Mouse (Mus musculus) erythroblast, embryonic 14.5 days (primary cell): ENCODE results near the gene Pspc1. TPM values are rescaled to one million over a fixed set of nuclear protein-coding genes. Genes with fewer than 3 reads are reported as not detected.

Source experiments
- H3K27me3 ChIP-seq: 2 replicates; pipeline ENCODE4 v1.6.1; 2012; ENCODE audit warnings: inconsistent platforms; ENCODE audit not compliant: control insufficient read depth
- H3K36me3 ChIP-seq: 2 replicates; pipeline ENCODE4 v1.6.1; 2012; ENCODE audit warnings: mild to moderate bottlenecking, inconsistent platforms; ENCODE audit not compliant: control insufficient read depth
- H3K4me1 ChIP-seq: 2 replicates; pipeline ENCODE4 v1.6.1; 2012; ENCODE audit warnings: inconsistent platforms; ENCODE audit not compliant: control insufficient read depth
- H3K4me3 ChIP-seq: replicated peaks from 2 replicates; pipeline ENCODE3; 2012; ENCODE audit warnings: moderate library complexity, mild to moderate bottlenecking, inconsistent platforms
- H3K9me3 ChIP-seq: 2 replicates; pipeline ENCODE4 v1.6.1; 2012; ENCODE audit warnings: low read length, inconsistent platforms, mixed read lengths; ENCODE audit not compliant: control insufficient read depth
- GATA1 ChIP-seq: IDR thresholded peaks from 2 replicates; pipeline ENCODE4 v1.6.1; 2012; ENCODE audit warnings: low read length, inconsistent platforms, mixed read lengths
- TAL1 ChIP-seq: IDR thresholded peaks from 3 replicates; pipeline ENCODE4 v1.6.1; 2012; ENCODE audit warnings: low read length, inconsistent platforms, mixed read lengths
- polyA plus RNA-seq: library from polyadenylated mRNA; stranded (reverse); fragments of >175 nt; gene quantifications from 2 replicates; pipeline ENCODE4 v1.2.3, GENCODE M21; 2012

Gene Pspc1
- polyA plus RNA-seq, 1 experiment = 0.70 TPM

DNA sequence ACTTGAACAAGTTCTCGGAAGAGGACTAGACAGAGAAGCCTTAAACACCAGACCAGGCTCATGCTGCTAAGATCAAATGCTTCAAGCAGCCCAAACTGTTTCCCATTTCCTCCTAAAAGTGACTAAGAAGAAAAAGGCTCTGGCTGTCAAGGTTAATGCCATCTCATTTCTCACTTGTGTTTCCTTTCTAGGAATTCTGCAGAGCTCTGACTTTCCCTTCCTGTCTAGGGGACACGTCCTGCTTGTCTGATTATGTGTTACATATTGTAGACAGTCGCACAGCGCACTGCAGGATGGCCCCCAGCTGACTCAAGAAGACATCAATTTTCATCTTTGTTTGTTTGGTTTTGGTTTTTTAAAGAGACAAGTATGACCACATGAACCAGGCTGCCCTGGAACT is 72.4 kb downstream of the Pspc1 start:
- Histone ChIP-seq H3K36me3 (peaks cover 35% of the 10 kb centered on the region), H3K27me3 (no peaks in the 10 kb centered on the region)

DNA sequence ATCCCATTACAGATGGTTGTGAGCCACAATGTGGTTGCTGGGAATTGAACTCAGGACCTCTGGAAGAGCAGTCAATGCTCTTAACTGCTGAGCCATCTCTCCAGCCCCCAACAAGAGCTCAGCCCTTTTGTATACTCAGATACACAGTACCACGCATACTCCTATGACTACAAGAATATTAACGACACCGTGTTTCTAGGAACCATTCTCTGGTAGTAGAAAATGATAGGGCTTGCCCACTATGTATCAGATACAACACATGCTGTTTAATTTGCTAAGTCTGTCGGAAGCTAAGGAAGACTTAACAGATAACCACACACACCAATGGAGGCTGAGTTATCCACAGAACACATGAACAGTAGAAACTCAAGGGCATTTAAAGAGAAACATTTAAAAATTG is 75.5 kb downstream of the Pspc1 start:
- H3K9me3 ChIP-seq = no peaks in the 10 kb centered on the region
- H3K4me3 ChIP-seq = no peak overlapping the region
- H3K27me3 ChIP-seq = no peaks in the 10 kb centered on the region
- peaks cover 55% of the 10 kb centered on the region for H3K36me3 ChIP-seq
- H3K4me1 ChIP-seq = peaks cover 14% of the 10 kb centered on the region
- TF ChIP-seq GATA1 (no peak), TAL1 (no peak)

More for the DNA sequence above, 72.4 kb downstream of the Pspc1 start:
- no peaks in the 10 kb centered on the region for H3K9me3 ChIP-seq
- peaks cover 14% of the 10 kb centered on the region for H3K4me1 ChIP-seq
- no peak for TF ChIP-seq TAL1
- TF ChIP-seq GATA1 = no peak
- H3K4me3 ChIP-seq = no peak overlapping the region

DNA sequence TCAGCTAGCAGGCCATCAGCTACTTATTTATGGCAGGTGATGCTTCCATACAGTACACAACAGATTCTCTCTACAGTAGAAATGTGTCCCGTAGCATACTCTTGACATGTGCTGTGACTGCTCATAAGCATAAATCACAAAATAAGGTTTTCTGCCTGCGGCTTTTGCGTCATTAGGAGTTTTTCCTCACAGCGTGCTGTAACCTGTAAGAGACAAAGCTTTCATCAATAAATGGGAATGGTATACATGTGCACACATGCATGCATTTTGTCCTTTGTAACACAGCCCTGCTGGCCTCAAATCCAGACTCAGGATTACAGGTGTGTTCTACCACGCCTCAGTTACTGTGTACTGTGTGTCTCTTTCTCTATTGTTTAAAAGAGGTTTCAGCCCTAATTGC is 80.3 kb downstream of the Pspc1 start:
- H3K9me3 ChIP-seq = no peaks in the 10 kb centered on the region
- no peak for TF ChIP-seq GATA1
- TF ChIP-seq TAL1 = no peak
- no peaks in the 10 kb centered on the region for H3K27me3 ChIP-seq
- peaks cover 84% of the 10 kb centered on the region for H3K36me3 ChIP-seq
- peaks cover 2% of the 10 kb centered on the region for H3K4me1 ChIP-seq
- H3K4me3 ChIP-seq = no peak overlapping the region

DNA sequence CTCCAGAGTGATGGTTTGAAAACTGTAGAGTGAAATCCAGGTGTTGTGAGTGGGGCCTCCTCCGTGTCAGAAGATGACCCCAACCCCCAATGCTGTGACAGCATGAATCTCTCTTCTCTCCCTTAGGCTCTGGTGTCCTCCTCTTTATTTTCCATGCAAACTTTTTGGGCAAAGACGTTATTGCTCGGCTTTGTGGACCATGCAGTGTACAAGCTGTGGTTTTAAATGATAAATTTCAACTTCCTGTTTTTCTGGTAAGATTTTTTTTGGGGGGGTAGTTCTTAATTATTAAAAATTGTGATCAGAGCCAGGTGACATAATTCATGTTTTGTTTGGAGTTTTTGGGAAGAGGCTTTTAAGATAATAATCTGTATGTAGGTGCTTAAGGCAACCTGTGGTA is 82.6 kb downstream of the Pspc1 start:
- no peaks in the 10 kb centered on the region for H3K9me3 ChIP-seq
- no peak overlapping the region for H3K4me3 ChIP-seq
- H3K4me1 ChIP-seq = no peaks in the 10 kb centered on the region
- TF ChIP-seq TAL1 (no peak), GATA1 (no peak)
- H3K27me3 ChIP-seq = no peaks in the 10 kb centered on the region
- peaks cover 100% of the 10 kb centered on the region for H3K36me3 ChIP-seq

DNA sequence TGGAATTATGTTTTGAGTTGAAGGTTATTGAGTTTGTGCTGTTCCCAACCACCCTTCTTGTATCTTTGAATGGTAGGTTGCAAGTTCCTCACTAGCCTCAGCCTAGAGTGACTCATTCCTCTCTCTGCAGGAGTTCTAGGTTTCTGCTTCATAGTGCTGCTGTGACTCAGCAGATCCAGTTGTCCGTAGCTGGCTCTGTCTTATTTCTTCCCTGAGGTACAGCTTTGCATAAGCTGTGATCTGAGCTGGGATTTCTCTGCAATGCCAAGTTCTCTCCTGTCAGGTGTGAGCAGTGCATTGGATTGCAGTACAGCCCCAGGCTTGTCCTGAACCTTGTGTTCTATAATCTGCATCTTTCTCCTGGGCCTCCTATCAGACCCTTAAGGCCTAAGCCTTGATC is 88.3 kb downstream of the Pspc1 start:
- TF ChIP-seq TAL1 = no peak
- no peak for TF ChIP-seq GATA1
- Histone ChIP-seq H3K4me1 (no peaks in the 10 kb centered on the region), H3K27me3 (no peaks in the 10 kb centered on the region), H3K36me3 (peaks cover 94% of the 10 kb centered on the region), H3K4me3 (no peak overlapping the region), H3K9me3 (no peaks in the 10 kb centered on the region)

DNA sequence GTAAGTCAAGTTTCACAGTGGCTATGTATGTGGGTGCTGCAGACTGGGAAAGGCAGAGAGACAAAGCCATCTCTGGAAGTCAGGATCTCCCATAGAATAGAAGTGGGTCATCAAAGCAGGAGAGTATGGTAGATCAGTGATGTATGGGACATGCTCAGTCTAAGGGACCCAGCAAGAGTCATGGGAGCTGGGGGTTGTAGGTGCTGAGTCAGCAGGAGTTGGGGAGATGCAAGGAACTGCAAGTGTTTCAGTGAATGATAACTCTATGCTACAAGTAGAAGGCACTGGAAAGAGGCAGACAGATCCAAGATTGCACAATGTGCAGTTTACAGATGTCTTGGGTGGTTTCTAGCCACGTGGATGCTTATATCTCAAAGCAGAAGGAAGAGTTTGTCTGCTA is 89.0 kb downstream of the Pspc1 start:
- Histone ChIP-seq H3K4me1 (no peaks in the 10 kb centered on the region), H3K9me3 (no peaks in the 10 kb centered on the region), H3K36me3 (peaks cover 94% of the 10 kb centered on the region), H3K4me3 (no peak overlapping the region), H3K27me3 (no peaks in the 10 kb centered on the region)
- TF ChIP-seq TAL1 (no peak), GATA1 (no peak)

DNA sequence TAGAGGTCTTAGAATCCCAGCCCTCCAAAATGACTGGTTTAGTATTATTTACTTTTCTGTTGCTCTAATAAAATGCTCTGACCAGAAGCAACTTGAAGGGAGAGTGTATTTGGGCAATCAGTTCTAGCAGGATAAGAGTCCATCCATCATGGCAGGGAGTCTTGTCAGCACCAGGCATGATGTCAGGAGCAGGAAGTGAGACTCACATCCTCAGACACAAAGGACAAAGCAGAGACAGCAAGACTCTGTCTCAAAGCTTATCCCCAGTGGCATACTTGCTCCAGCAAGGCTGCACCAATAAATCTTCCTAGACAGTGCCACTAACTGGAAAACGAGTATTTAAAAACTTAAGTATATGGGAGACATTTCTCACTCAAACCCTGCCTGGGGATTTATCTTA is 92.7 kb downstream of the Pspc1 start:
- Histone ChIP-seq H3K4me3 (no peak overlapping the region), H3K4me1 (no peaks in the 10 kb centered on the region; the same call in 1 of the 2 replicates), H3K36me3 (peaks cover 85% of the 10 kb centered on the region), H3K9me3 (no peaks in the 10 kb centered on the region), H3K27me3 (no peaks in the 10 kb centered on the region)
- no peak for TF ChIP-seq GATA1
- TF ChIP-seq TAL1 = no peak

Other genes with a start within 250 kb of the Pspc1 start
- gene Cenpj, start 202.9 kb downstream of the Pspc1 start, polyA plus RNA-seq = 0.28 and 0.39 TPM in 2 replicates
- 0.01 TPM in 2 replicates for gene Parp4, start 202.7 kb downstream of the Pspc1 start, polyA plus RNA-seq
- gene Mphosph8, start 110.1 kb downstream of the Pspc1 start, polyA plus RNA-seq = 0.53 and 0.69 TPM in 2 replicates
- 0.08 and 0.17 TPM in 2 replicates for gene Zmym5, start 33.4 kb upstream of the Pspc1 start, polyA plus RNA-seq
- gene Zmym2, start 108.3 kb upstream of the Pspc1 start, polyA plus RNA-seq = 0.03 and 0.10 TPM in 2 replicates